Mouse (Mus musculus) E14TG2a.4 (cell line): ENCODE results near the gene Tgfbrap1.

ENCODE experiments used
- CTCF ChIP-seq: conservative IDR thresholded peaks from 2 replicates; pipeline ENCODE4 v1.5.1; 2014; ENCODE audit warnings: low read length
- NANOG ChIP-seq: IDR thresholded peaks from 2 replicates; pipeline ENCODE4 v1.6.1; 2014; ENCODE audit warnings: borderline replicate concordance, low read length, mixed read lengths
- POU5F1 ChIP-seq: IDR thresholded peaks from 2 replicates; pipeline ENCODE4 v1.6.1; 2014; ENCODE audit warnings: low read length, borderline replicate concordance

GRCm38 (mm10) chr1:43147474-43147873 is 49.0 kb upstream of the Tgfbrap1 start:
- no peak for TF ChIP-seq CTCF
- TF ChIP-seq POU5F1: no peak
- TF ChIP-seq NANOG: no peak
